Mouse (Mus musculus): Measurements from ENCODE around the gene Prss16. TPM values are rescaled to one million over a fixed set of nuclear protein-coding genes. Genes with fewer than 3 reads are reported as not detected.

Gene Prss16
- polyA plus RNA-seq, 1 experiment from 2014 or later, result 0.10 TPM

DNA sequence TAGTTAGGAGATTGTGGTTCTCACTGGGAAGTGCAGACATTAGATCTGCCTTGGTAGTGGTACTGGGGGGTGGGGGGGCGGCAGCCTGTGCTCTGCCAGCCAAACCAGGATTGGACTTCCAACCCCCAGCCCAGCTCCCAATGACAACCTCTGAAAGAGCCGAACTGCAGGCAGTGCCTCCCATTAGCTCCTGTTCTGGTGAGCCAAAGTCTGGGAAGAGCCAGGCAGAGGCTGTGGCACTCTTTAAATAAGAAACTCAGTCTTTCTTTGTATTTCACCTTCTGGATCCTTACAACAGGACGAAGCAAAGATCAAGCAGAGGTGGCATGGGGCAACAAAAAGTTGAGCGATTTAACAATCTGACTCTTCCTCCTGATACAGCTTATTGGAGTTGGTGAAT is 10.4 kb downstream of the Prss16 start:
- no peak for DNase-seq (ENCODE audit: low spot score)
- WGBS, result 31% methylated on average over 4 of the region's 4 CpGs
- no peak overlapping the region for H3K4me2 ChIP-seq (ENCODE audit: low read length)
- ATAC-seq, result no peak
- peaks cover 11% of the 10 kb centered on the region; the same call in 1 of the 2 replicates for H3K4me1 ChIP-seq (ENCODE audit: control insufficient read depth, insufficient read depth, low read length)
- no peaks in the 10 kb centered on the region; the same call in 1 of the 2 replicates for H3K9me3 ChIP-seq (replicated peaks; ENCODE audit: control insufficient read depth, low read length)
- H3K36me3 ChIP-seq (ENCODE audit: control insufficient read depth, insufficient read depth, low read length), result no peaks in the 10 kb centered on the region
- H3K27me3 ChIP-seq (replicated peaks; ENCODE audit: control insufficient read depth, insufficient read depth, low read length), result peaks cover 79% of the 10 kb centered on the region
- H3K4me3 ChIP-seq (ENCODE audit: low read depth, low read length), result no peak overlapping the region
- H3K9ac ChIP-seq (ENCODE audit: low read length), result no peak overlapping the region
- no peak overlapping the region for H3K27ac ChIP-seq (ENCODE audit: low read depth, low read length)

DNA sequence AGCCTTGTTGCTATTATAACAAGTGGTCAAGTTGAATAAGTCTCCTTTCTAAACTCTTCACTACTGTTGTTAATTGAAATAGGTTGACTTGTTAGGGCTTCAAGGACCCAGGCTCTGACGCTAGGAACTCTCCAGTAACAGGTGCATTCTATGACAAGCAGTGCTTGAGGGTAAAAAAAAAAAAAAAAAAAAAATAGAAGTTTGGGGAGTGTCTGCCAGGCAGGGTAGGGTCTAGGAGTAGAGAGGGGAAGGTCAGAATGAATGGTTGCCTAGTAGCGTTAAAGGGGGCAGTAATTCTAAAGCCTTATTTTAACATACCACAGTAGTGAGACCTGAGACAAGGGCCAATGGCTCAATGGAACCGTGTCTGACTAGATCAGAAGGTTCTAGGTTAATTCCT is 11.1 kb downstream of the Prss16 start:
- Histone ChIP-seq H3K9me3 (replicated peaks; ENCODE audit: control insufficient read depth, low read length) (no peaks in the 10 kb centered on the region; the same call in 1 of the 2 replicates), H3K36me3 (ENCODE audit: control insufficient read depth, insufficient read depth, low read length) (no peaks in the 10 kb centered on the region), H3K27ac (ENCODE audit: low read depth, low read length) (no peak overlapping the region), H3K9ac (ENCODE audit: low read length) (no peak overlapping the region), H3K4me2 (ENCODE audit: low read length) (no peak overlapping the region), H3K4me3 (ENCODE audit: low read depth, low read length) (no peak overlapping the region), H3K27me3 (replicated peaks; ENCODE audit: control insufficient read depth, insufficient read depth, low read length) (peaks cover 76% of the 10 kb centered on the region), H3K4me1 (ENCODE audit: control insufficient read depth, insufficient read depth, low read length) (peaks cover 11% of the 10 kb centered on the region; the same call in 1 of the 2 replicates)
- no peak for DNase-seq (ENCODE audit: low spot score)
- WGBS, result 25% methylated on average over 3 of the region's 3 CpGs
- no peak for ATAC-seq

DNA sequence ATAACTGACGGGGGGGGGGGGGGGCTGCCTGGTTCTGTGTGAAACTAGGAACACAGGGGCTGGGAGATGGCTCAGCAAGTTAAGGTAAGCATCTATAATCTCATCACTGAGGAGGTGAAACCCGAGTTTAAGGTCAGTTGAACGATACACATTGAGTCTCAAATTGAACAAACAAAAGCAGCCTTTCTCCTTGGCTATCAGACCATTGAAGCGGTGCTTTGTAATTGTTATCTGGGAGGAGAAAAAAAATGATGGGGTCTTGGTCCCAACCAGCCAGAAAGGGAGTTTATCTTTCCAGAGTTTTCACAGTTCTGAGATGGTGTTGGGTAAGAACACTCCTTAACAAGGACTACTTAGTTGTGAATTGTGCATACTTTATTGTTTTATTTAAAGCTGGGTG is 11.7 kb downstream of the Prss16 start:
- 0 out of 2 replicates have a peak overlapping the region, but pooled peaks have one; percentile 15 for H3K4me3 ChIP-seq (ENCODE audit: low read depth, low read length)
- no peak overlapping the region for H3K27ac ChIP-seq (ENCODE audit: low read depth, low read length)
- DNase-seq (ENCODE audit: low spot score) (no peak), ATAC-seq (no peak)
- no peak overlapping the region for H3K9ac ChIP-seq (ENCODE audit: low read length)
- 6% methylated on average over 4 of the region's 4 CpGs for WGBS
- peaks cover 11% of the 10 kb centered on the region; the same call in 1 of the 2 replicates for H3K4me1 ChIP-seq (ENCODE audit: control insufficient read depth, insufficient read depth, low read length)
- H3K27me3 ChIP-seq (replicated peaks; ENCODE audit: control insufficient read depth, insufficient read depth, low read length), result peaks cover 70% of the 10 kb centered on the region
- H3K36me3 ChIP-seq (ENCODE audit: control insufficient read depth, insufficient read depth, low read length), result no peaks in the 10 kb centered on the region
- no peaks in the 10 kb centered on the region; the same call in 1 of the 2 replicates for H3K9me3 ChIP-seq (replicated peaks; ENCODE audit: control insufficient read depth, low read length)
- H3K4me2 ChIP-seq (ENCODE audit: low read length), result no peak overlapping the region

DNA sequence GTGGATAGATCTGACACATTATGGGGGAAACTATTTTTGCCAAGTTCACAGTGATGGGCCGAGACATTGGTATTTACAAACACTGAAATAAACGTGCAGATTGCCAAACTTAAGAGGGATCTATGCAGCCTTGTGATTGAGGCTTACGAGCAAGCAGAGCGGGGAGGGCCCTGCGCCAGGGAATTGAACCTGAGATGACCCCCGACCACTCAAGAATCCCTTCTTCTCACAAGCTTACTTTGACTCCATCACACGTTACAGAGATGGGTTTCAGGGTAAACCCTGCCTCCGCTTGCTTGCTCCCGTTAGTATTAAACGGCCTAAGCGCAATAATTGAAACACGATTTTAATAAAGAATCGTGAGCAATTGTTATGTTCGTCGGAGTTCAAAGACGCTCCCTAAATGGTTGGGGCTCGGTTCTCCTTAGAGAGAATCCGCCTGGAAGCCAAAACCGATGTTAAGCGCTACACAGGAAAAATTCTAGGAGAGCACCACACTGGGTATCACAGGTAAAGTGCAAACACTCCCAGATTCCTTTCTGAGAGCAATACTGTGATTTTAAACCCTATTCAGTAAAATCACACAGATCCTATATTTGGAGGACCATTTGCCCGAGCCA is 12.2 kb downstream of the Prss16 start:
- H3K9me3 ChIP-seq (replicated peaks; ENCODE audit: control insufficient read depth, low read length), result no peaks in the 10 kb centered on the region; the same call in 1 of the 2 replicates
- H3K4me1 ChIP-seq (ENCODE audit: control insufficient read depth, insufficient read depth, low read length), result peaks cover 11% of the 10 kb centered on the region; the same call in 1 of the 2 replicates
- ATAC-seq, result no peak
- peak; percentile 8 for DNase-seq (ENCODE audit: low spot score)
- H3K4me3 ChIP-seq (ENCODE audit: low read depth, low read length), result peak overlapping the region; percentile 15; the same call in 1 of the 2 replicates
- 1% methylated on average over 21 of the region's 21 CpGs for WGBS
- peaks cover 65% of the 10 kb centered on the region for H3K27me3 ChIP-seq (replicated peaks; ENCODE audit: control insufficient read depth, insufficient read depth, low read length)
- H3K4me2 ChIP-seq (ENCODE audit: low read length), result peak overlapping the region; percentile 37
- H3K36me3 ChIP-seq (ENCODE audit: control insufficient read depth, insufficient read depth, low read length), result no peaks in the 10 kb centered on the region
- H3K27ac ChIP-seq (ENCODE audit: low read depth, low read length), result no peak overlapping the region
- no peak overlapping the region for H3K9ac ChIP-seq (ENCODE audit: low read length)

DNA sequence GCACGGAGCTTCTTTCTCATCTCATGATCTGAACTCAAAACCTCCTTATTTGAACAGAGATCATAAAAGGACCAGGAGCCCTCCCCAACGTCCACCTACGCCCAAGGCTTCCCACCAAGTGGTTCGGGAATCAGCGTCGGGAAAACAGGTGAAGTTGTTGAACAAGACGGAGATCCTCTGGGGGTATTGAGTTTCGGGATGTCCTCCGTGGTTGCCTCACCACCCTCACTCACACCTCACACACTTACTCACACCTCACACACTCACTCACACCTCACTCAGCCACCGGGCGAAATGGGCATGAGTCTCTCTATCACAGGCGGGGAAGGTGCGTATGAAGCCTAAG is 12.7 kb downstream of the Prss16 start:
- Histone ChIP-seq H3K36me3 (ENCODE audit: control insufficient read depth, insufficient read depth, low read length) (no peaks in the 10 kb centered on the region), H3K27me3 (replicated peaks; ENCODE audit: control insufficient read depth, insufficient read depth, low read length) (peaks cover 60% of the 10 kb centered on the region), H3K4me3 (ENCODE audit: low read depth, low read length) (peak overlapping the region; percentile 15), H3K4me2 (ENCODE audit: low read length) (peak overlapping the region; percentile 37; the same call in 1 of the 2 replicates), H3K9me3 (replicated peaks; ENCODE audit: control insufficient read depth, low read length) (no peaks in the 10 kb centered on the region; the same call in 1 of the 2 replicates), H3K9ac (ENCODE audit: low read length) (no peak overlapping the region), H3K4me1 (ENCODE audit: control insufficient read depth, insufficient read depth, low read length) (peaks cover 11% of the 10 kb centered on the region; the same call in 1 of the 2 replicates), H3K27ac (ENCODE audit: low read depth, low read length) (no peak overlapping the region)
- no peak for ATAC-seq
- WGBS, result under 1% methylated on average over 13 of the region's 13 CpGs
- no peak for DNase-seq (ENCODE audit: low spot score)

DNA sequence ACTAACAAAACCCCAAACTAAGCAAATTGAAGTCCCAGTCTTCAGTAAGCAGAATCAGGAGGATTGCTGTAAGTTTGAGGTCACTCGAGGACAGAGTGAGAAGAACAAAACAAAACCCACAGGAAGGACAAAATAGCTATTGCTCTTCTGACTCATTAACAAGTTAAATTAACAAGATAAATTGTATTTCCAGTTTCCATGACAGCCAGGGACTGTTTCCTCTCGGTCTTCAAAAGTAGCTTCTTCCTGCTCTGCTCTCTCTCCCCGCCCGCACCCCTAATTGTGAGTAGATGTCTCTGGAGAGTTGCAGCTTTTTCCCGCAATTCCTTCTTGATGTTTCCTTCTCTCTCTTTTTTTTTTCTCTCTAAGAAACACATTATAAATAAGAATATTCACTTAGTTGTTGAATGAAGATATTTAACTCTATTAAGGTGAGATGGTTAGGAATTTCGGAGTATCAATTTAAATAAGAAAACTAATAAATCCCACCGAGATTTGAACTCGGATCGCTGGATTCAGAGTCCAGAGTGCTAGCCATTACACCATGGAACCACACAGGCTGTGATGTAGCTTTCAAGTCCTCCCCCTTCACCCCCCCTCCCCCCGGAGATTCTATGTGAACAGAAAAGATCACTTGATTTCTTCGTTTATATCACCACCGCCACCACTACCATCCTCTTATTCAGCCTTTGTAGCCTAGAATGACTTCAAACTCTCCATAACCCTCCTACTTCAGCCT is 13.3 kb downstream of the Prss16 start:
- H3K36me3 ChIP-seq (ENCODE audit: control insufficient read depth, insufficient read depth, low read length), result no peaks in the 10 kb centered on the region
- no peak overlapping the region for H3K9ac ChIP-seq (ENCODE audit: low read length)
- peak; percentile 59 for DNase-seq (ENCODE audit: low spot score)
- WGBS, result 3% methylated on average over 12 of the region's 12 CpGs
- ATAC-seq, result no peak
- H3K4me1 ChIP-seq (ENCODE audit: control insufficient read depth, insufficient read depth, low read length), result peaks cover 11% of the 10 kb centered on the region; the same call in 1 of the 2 replicates
- H3K27ac ChIP-seq (ENCODE audit: low read depth, low read length), result no peak overlapping the region
- H3K4me2 ChIP-seq (ENCODE audit: low read length), result peak overlapping the region; percentile 51; the same call in 1 of the 2 replicates
- peaks cover 55% of the 10 kb centered on the region for H3K27me3 ChIP-seq (replicated peaks; ENCODE audit: control insufficient read depth, insufficient read depth, low read length)
- H3K9me3 ChIP-seq (replicated peaks; ENCODE audit: control insufficient read depth, low read length), result no peaks in the 10 kb centered on the region; the same call in 1 of the 2 replicates
- peak overlapping the region; percentile 15 for H3K4me3 ChIP-seq (ENCODE audit: low read depth, low read length)

DNA sequence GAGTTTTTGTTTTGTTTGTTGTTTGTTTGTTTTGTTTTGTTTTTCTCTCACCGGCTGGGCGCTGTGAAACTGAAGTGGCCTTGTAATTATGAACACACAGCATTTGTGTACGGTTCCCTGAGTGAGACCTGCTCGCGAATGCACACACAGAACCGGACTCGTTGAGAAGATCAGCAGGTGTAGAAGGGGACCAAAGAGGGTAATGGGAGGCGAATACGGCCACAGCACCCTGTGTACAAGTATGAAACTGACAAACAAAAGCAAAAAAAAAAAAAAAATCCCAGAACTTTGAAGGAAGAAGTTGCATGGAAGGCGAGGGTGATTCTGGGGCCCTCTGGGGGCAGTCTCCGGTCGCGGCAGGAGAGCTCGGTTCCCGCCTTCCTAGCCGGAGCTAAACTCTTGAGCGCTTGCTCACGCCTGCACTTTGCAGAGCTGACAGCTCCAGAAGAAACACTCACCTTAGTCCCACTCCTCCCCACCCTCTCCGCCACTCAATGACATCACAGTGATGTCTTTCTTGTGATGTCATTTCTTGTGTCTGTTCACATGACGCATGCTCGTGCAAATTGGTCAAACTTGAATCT is 14.1 kb downstream of the Prss16 start:
- H3K36me3 ChIP-seq (ENCODE audit: control insufficient read depth, insufficient read depth, low read length), result no peaks in the 10 kb centered on the region
- no peak overlapping the region for H3K9ac ChIP-seq (ENCODE audit: low read length)
- H3K27ac ChIP-seq (ENCODE audit: low read depth, low read length), result no peak overlapping the region
- H3K4me3 ChIP-seq (ENCODE audit: low read depth, low read length), result peak overlapping the region; percentile 22
- H3K4me1 ChIP-seq (ENCODE audit: control insufficient read depth, insufficient read depth, low read length), result peaks cover 11% of the 10 kb centered on the region; the same call in 1 of the 2 replicates
- H3K9me3 ChIP-seq (replicated peaks; ENCODE audit: control insufficient read depth, low read length), result no peaks in the 10 kb centered on the region; the same call in 1 of the 2 replicates
- H3K27me3 ChIP-seq (replicated peaks; ENCODE audit: control insufficient read depth, insufficient read depth, low read length), result peaks cover 46% of the 10 kb centered on the region
- peak; percentile 58; the same call in 1 of the 2 replicates for ATAC-seq
- peak; percentile 46 for DNase-seq (ENCODE audit: low spot score)
- peak overlapping the region; percentile 51 for H3K4me2 ChIP-seq (ENCODE audit: low read length)
- WGBS, result 1% methylated on average over 21 of the region's 21 CpGs

DNA sequence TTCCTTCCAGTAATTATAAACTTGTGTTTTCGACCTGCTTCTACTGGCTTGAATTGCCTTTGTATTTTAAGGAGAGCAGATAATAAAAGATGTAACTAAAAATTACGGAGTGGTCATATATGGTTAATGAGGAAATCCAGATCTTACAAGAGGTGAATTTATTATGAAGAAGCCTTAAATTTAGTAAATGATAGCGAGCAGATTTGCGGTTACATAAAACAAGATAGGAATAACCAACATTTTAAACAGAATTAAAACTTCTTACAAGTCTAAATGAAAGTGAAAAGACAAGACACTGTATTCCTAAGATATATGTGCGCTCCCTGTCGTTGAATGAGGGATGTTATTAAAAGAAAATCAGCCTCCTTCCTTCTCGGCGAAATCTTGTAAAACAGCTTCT is 14.6 kb downstream of the Prss16 start:
- H3K36me3 ChIP-seq (ENCODE audit: control insufficient read depth, insufficient read depth, low read length), result no peaks in the 10 kb centered on the region
- peak; percentile 44 for DNase-seq (ENCODE audit: low spot score)
- peak overlapping the region; percentile 51 for H3K4me2 ChIP-seq (ENCODE audit: low read length)
- no peak overlapping the region for H3K27ac ChIP-seq (ENCODE audit: low read depth, low read length)
- H3K4me3 ChIP-seq (ENCODE audit: low read depth, low read length), result peak overlapping the region; percentile 22; the same call in 1 of the 2 replicates
- no peaks in the 10 kb centered on the region; the same call in 1 of the 2 replicates for H3K9me3 ChIP-seq (replicated peaks; ENCODE audit: control insufficient read depth, low read length)
- peaks cover 41% of the 10 kb centered on the region for H3K27me3 ChIP-seq (replicated peaks; ENCODE audit: control insufficient read depth, insufficient read depth, low read length)
- no peak overlapping the region for H3K9ac ChIP-seq (ENCODE audit: low read length)
- no peak for ATAC-seq
- peaks cover 11% of the 10 kb centered on the region; the same call in 1 of the 2 replicates for H3K4me1 ChIP-seq (ENCODE audit: control insufficient read depth, insufficient read depth, low read length)
- 4% methylated on average over 8 of the region's 8 CpGs for WGBS

Measured in forebrain, embryonic 14.5 days (tissue).